Mouse (Mus musculus) midbrain, embryonic 10.5 days (tissue): ENCODE measurements at regions not wholly inside any gene's neighbourhood (a gene's known extent, or its start where the extent isn't known, plus 50 kb on each side); places are given as distances from the start of the nearest gene placed in this dataset.

Experiments
- DNase-seq: peaks from one replicate; pipeline ENCODE4 v3.0.0-alpha.2; 2017; ENCODE audit warnings: low spot score
- H3K27ac ChIP-seq: fragments of 300-500 bp; sonication (generic); replicated peaks from 2 replicates; pipeline ENCODE4 v1.5.1; 2016; ENCODE audit warnings: mild to moderate bottlenecking
- H3K27me3 ChIP-seq: fragments of 300-500 bp; sonication (generic); 2 replicates; pipeline ENCODE4 v1.6.1; 2016; ENCODE audit warnings: low read depth, mild to moderate bottlenecking; ENCODE audit not compliant: poor library complexity, severe bottlenecking
- H3K36me3 ChIP-seq: fragments of 300-500 bp; sonication (generic); 2 replicates; pipeline ENCODE4 v1.6.1; 2016; ENCODE audit warnings: mild to moderate bottlenecking, moderate library complexity
- H3K4me1 ChIP-seq: fragments of 300-500 bp; sonication (generic); 2 replicates; pipeline ENCODE4 v1.6.1; 2016
- H3K4me3 ChIP-seq: fragments of 300-500 bp; sonication (generic); 2 replicates; pipeline ENCODE4 v1.5.1; 2016; ENCODE audit warnings: mild to moderate bottlenecking, moderate library complexity
- H3K9me3 ChIP-seq: fragments of 300-500 bp; sonication (generic); replicated peaks from 2 replicates; pipeline ENCODE4 v1.6.1; 2016; ENCODE audit warnings: mild to moderate bottlenecking
- WGBS: fragments of 180-500 bp; shearing (Covaris S2); methylation state at CpG from one replicate; pipeline ENCODE4 v1.1.7; 2016; 5-methylcytosine and 5-hydroxymethylcytosine counted together

DNA sequence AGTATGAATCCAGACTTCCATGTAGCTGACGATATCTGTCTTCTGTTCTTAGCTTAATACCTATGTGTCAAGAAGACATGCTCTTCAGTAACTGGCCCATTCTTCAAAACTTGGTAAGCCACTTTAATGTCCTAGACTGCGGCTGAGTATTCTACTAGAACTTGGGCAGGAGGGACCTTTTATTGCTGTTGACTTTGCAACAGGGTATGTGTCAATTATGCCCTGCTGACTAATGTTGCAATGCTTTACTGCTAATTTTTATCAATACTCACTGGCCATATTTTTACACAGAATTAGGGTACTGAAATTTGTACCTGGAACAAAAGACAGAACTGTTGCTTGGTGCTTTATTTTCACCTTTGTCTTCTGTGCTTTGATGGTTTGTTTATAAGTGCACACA lies 746.9 kb downstream of the Ppargc1a start:
- no peak overlapping the region for H3K27ac ChIP-seq
- no peaks in the 10 kb centered on the region for H3K4me1 ChIP-seq
- no peak overlapping the region for H3K4me3 ChIP-seq
- H3K9me3 ChIP-seq: no peaks in the 10 kb centered on the region
- H3K27me3 ChIP-seq: no peaks in the 10 kb centered on the region
- no peaks in the 10 kb centered on the region for H3K36me3 ChIP-seq
- 87% methylated on average over 2 of the region's 2 CpGs for WGBS
- no peak for DNase-seq

DNA sequence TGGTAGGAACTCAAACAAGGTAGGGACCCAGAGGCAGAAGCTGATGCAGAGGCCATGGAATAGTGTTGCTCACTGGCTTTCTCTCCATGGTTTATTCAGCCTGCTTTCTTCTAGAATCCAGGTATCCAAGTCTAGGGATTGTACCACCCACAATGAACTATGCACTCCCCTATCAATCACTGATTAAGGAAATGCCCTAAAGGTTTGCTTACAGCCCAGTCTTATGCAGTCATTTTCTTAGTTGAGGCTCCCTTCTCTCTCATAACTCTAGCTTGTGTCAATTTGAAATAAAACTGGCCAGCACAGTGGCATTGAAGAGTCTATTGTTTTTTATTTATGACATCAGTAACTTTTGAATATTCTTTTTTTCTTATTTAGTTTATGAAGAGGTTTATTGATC lies 747.6 kb downstream of the Ppargc1a start:
- Histone ChIP-seq H3K36me3 (no peaks in the 10 kb centered on the region), H3K4me3 (no peak overlapping the region), H3K9me3 (no peaks in the 10 kb centered on the region), H3K27me3 (no peaks in the 10 kb centered on the region), H3K4me1 (no peaks in the 10 kb centered on the region), H3K27ac (no peak overlapping the region)
- no peak for DNase-seq

DNA sequence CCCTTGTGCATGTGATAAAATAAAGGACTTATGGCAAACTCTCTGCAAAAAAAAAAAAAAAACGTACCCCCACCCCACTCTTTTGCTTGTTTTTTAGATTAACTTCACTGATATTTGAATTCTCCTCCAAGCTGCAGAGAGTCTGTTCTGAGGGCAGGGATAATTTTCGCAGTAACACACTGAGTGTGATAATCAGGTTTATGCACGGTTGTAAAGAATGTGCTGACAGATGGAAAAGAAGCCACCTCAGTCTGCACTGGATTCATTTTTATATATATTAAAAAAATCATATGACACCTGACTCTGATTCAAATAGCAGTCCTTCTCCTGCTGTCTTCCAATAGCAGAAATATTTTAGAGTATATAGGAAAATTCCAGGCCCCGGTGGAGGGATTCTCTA lies 736.5 kb upstream of the Adgra3 start:
- DNase-seq: no peak
- Histone ChIP-seq H3K4me3 (no peak overlapping the region), H3K4me1 (no peaks in the 10 kb centered on the region), H3K9me3 (no peaks in the 10 kb centered on the region), H3K27ac (no peak overlapping the region), H3K27me3 (no peaks in the 10 kb centered on the region), H3K36me3 (no peaks in the 10 kb centered on the region)
- WGBS: 83% methylated on average over 4 of the region's 4 CpGs

GRCm38 (mm10) chr5:50794453-50795169 lies 735.8 kb upstream of the Adgra3 start:
- DNase-seq: no peak
- Histone ChIP-seq H3K27ac (no peak overlapping the region), H3K4me1 (no peaks in the 10 kb centered on the region), H3K27me3 (no peaks in the 10 kb centered on the region), H3K36me3 (no peaks in the 10 kb centered on the region), H3K9me3 (no peaks in the 10 kb centered on the region), H3K4me3 (no peak overlapping the region)
- 98% methylated on average over 2 of the region's 2 CpGs for WGBS

DNA sequence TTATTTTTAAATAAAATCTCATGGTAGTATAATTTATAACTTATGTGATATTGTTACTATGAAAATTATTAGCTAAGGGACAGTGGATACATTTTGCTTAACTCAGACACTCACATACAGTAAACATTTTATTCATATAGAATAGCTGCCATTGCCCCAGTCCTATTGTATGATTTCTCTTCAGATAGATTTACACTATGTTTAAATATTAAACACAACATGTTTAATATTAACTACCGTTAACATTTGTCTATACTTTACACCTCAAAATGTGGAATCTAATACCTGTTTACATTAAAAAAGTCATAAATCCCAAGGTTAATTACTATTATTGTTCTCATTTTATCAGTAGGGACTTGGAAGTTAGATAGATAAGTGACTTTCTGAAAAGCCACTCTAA lies 734.8 kb upstream of the Adgra3 start:
- 95% methylated on average over 1 of the region's 1 CpGs for WGBS
- DNase-seq: no peak
- no peak overlapping the region for H3K4me3 ChIP-seq
- H3K27ac ChIP-seq: no peak overlapping the region
- no peaks in the 10 kb centered on the region for H3K4me1 ChIP-seq
- no peaks in the 10 kb centered on the region for H3K27me3 ChIP-seq
- no peaks in the 10 kb centered on the region for H3K36me3 ChIP-seq
- H3K9me3 ChIP-seq: no peaks in the 10 kb centered on the region

DNA sequence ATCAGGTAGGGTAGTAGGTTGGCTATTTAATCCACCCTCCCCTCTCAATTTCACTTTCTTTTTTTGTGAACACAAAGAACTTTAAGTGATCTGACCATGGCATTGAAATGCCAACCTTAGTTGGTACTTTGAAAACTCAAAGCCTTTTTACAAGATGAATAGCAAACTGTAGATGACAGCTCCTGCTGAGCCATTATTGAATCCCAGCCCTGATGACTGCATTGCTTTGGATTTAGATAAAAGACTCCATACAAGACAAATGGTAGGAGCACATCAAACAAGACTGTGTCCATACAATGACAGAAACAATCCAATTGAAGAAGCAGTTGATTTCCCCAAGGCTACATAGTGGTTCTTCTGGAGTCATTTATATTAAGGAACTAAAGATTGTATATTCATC lies 726.5 kb upstream of the Adgra3 start:
- no peaks in the 10 kb centered on the region for H3K9me3 ChIP-seq
- no peaks in the 10 kb centered on the region for H3K27me3 ChIP-seq
- no peaks in the 10 kb centered on the region; the same call in 1 of the 2 replicates for H3K4me1 ChIP-seq
- no peak overlapping the region for H3K4me3 ChIP-seq
- no peak for DNase-seq
- no peak overlapping the region for H3K27ac ChIP-seq
- H3K36me3 ChIP-seq: no peaks in the 10 kb centered on the region

DNA sequence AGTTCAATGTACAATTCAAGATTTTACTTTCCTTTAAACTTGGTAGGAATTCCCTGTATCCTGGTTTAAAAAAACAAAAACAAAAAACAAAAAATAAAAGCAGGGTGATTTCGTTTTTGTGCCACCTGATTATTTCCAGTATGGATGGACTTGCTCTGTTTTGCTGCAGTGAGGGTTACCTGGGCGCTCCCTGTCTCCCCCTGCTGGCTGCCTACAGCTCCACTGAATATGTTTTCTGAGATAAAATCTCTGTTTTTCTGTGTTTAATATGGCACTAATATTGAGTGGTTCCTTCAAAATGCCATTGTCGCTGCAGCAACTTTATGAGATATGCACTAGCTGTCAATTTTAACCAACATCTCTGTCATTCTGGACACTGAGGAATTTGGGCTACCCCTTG lies 720.3 kb upstream of the Adgra3 start:
- no peaks in the 10 kb centered on the region for H3K4me1 ChIP-seq
- 53% methylated on average over 3 of the region's 3 CpGs for WGBS
- H3K9me3 ChIP-seq: no peaks in the 10 kb centered on the region
- no peaks in the 10 kb centered on the region for H3K36me3 ChIP-seq
- no peak overlapping the region for H3K4me3 ChIP-seq
- H3K27me3 ChIP-seq: no peaks in the 10 kb centered on the region
- no peak for DNase-seq
- H3K27ac ChIP-seq: no peak overlapping the region

- no peak overlapping the region for H3K27ac ChIP-seq
- no peak overlapping the region for H3K4me3 ChIP-seq
- H3K9me3 ChIP-seq: no peaks in the 10 kb centered on the region
- H3K27me3 ChIP-seq: no peaks in the 10 kb centered on the region
- no peaks in the 10 kb centered on the region for H3K36me3 ChIP-seq
- DNase-seq: no peak
- WGBS: 94% methylated on average over 6 of the region's 6 CpGs
- no peaks in the 10 kb centered on the region for H3K4me1 ChIP-seq
These were observed 719.4 kb upstream of the Adgra3 start for GRCm38 (mm10) chr5:50778221-50778620.

- H3K27me3 ChIP-seq: no peaks in the 10 kb centered on the region
- H3K36me3 ChIP-seq: no peaks in the 10 kb centered on the region
- H3K9me3 ChIP-seq: no peaks in the 10 kb centered on the region
- WGBS: 78% methylated on average over 5 of the region's 5 CpGs
- no peaks in the 10 kb centered on the region for H3K4me1 ChIP-seq
- no peak overlapping the region for H3K27ac ChIP-seq
- no peak for DNase-seq
- no peak overlapping the region for H3K4me3 ChIP-seq
These were observed 703.5 kb upstream of the Adgra3 start for GRCm38 (mm10) chr5:50762261-50762660.

GRCm38 (mm10) chr5:50760386-50760785 lies 701.6 kb upstream of the Adgra3 start:
- no peak overlapping the region for H3K4me3 ChIP-seq
- H3K36me3 ChIP-seq: no peaks in the 10 kb centered on the region
- no peaks in the 10 kb centered on the region for H3K9me3 ChIP-seq
- H3K27me3 ChIP-seq: no peaks in the 10 kb centered on the region
- no peak overlapping the region for H3K27ac ChIP-seq
- DNase-seq: no peak
- 87% methylated on average over 3 of the region's 3 CpGs for WGBS
- H3K4me1 ChIP-seq: no peaks in the 10 kb centered on the region

DNA sequence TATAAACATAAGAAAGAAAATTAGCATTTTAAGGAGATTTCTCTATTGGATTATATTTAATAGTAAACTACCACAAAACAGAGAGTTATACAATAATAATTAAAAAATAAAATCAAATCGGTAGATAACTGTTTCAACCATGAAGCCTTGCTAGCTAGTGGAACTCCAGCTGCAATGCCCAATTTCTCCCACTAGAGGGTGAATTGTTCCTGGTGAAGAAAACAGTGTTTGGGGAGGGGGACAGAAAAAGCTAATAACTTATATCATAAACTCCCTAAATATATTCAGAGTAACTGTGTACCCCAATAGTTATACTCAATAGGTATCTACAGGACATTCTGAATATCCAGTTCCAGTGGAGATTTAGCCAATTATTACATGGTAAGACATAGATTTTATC lies 694.0 kb upstream of the Adgra3 start:
- no peaks in the 10 kb centered on the region for H3K36me3 ChIP-seq
- no peaks in the 10 kb centered on the region for H3K27me3 ChIP-seq
- peak; percentile 19 for DNase-seq
- H3K9me3 ChIP-seq: no peaks in the 10 kb centered on the region
- H3K27ac ChIP-seq: no peak overlapping the region
- H3K4me1 ChIP-seq: no peaks in the 10 kb centered on the region
- no peak overlapping the region for H3K4me3 ChIP-seq
- WGBS: 72% methylated on average over 1 of the region's 1 CpGs

DNA sequence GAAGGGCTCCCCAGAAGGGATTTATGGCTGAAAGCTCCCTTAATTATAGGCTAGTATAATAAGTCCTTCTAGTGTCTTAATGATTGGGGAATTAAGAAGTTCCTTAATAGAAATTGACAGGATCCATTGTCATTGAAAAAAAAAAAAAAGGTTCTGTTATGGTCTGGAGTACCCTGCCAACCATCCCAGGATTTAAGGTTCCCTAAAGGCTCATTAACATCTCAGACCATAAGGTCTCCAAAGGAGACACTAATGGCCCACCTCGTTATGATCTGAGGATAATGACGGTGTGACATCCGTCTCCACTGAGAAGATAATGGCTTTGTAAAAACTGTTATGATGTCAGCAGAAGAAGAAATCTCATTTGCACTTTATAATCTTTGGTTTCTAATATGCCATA lies 692.6 kb upstream of the Adgra3 start:
- Histone ChIP-seq H3K9me3 (no peaks in the 10 kb centered on the region), H3K4me3 (no peak overlapping the region), H3K4me1 (no peaks in the 10 kb centered on the region), H3K27me3 (no peaks in the 10 kb centered on the region), H3K27ac (no peak overlapping the region), H3K36me3 (no peaks in the 10 kb centered on the region)
- no peak for DNase-seq
- 76% methylated on average over 3 of the region's 3 CpGs for WGBS

GRCm38 (mm10) chr5:50743030-50743429 lies 684.2 kb upstream of the Adgra3 start:
- no peak for DNase-seq
- H3K27me3 ChIP-seq: no peaks in the 10 kb centered on the region
- no peak overlapping the region for H3K4me3 ChIP-seq
- 89% methylated on average over 5 of the region's 5 CpGs for WGBS
- no peak overlapping the region for H3K27ac ChIP-seq
- no peaks in the 10 kb centered on the region for H3K9me3 ChIP-seq
- H3K36me3 ChIP-seq: no peaks in the 10 kb centered on the region
- no peaks in the 10 kb centered on the region for H3K4me1 ChIP-seq

DNA sequence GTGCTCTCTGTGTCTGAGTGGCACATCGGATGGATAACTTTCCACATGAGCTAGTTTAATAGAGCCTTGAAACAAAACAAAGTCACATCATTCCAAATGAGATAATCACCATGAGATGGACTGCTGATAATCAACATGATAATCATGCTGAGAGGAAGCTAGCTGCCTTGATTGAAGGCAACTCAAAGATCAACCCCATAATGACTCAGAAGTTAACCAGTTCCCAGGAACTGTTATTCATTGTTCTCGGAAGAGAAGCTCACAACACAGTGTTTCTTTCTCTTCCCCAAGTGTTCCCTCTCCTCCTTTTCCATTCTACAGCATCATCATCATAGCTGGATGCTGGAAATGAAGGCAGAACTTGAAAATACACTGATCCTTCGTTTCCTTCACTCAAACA lies 674.9 kb upstream of the Adgra3 start:
- no peak for DNase-seq
- WGBS: 86% methylated on average over 3 of the region's 3 CpGs
- no peaks in the 10 kb centered on the region for H3K27me3 ChIP-seq
- H3K4me3 ChIP-seq: no peak overlapping the region
- H3K27ac ChIP-seq: no peak overlapping the region
- no peaks in the 10 kb centered on the region for H3K4me1 ChIP-seq
- no peaks in the 10 kb centered on the region for H3K36me3 ChIP-seq
- H3K9me3 ChIP-seq: no peaks in the 10 kb centered on the region
